Mouse (Mus musculus): ENCODE measurements around the gene Topbp1.

Gene Topbp1

DNA sequence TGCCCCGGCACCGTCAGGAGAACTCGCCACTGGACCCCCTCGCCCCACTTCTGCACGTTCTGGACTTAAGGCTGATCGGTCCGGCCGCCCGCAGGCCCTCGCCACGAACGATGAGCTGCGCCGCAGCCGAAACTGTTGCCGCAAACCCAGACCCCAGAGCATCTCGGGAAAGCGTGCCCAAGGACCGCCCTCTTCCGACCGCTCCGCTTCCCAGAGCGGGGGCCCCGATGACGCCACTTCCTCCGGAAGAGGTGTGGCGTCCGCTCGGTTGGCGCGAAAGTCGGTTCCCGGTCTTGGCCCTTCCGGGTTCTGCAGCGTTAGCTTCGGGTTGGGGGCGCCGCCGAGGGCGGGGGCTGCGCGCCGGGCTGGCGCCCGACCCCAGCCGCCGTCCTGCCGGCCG, at the start of gene Topbp1, which contains the start of gene 1300017J02Rik:
TSS of gene Topbp1 (plus strand) at position 289 of the 400 bp plus-strand sequence.
TSS of gene 1300017J02Rik (minus strand) at position 156 of the 400 bp plus-strand sequence.
- peak; percentile 92 for DNase-seq

DNA sequence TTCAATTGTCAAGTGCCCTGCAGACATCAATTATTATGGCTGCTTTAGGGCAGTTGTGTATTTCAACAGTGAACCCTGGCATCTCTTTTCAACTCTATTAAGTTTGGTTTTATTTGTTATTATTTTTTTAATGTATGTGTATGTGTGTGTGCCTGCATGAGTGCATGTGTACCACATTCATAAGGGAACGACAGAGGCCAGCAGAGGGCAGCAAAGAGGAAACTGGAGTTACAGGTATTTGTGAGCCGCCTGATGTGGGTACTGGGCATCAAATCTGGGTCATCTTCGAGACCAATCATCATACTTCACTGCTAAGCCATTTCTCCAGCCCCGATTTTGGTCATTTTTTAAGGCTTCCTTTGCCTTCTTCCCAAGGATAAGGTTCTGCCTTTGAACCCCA, 39.2 kb upstream of the Topbp1 start:
- DNase-seq = no peak

DNA sequence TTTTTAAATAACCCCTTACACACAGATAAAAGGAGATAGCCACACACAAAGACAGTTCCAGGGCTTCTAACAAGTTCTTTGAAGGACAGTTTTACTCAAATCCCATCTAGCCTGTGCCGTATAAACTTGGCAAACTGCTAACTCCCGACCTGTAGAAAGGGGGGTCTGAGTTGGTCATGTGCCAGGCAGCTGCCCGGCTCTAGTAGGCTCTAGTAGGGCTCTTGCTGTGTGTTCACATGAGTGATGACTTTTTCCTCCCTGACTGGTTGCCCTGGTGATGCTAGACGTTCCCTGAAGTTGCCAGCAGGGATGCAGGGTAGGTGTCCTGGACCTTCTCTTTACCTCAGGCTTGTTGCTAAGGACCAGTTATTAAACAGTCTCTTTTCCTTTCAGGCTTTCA, 33.9 kb upstream of the Topbp1 start:
- DNase-seq = no peak

DNA sequence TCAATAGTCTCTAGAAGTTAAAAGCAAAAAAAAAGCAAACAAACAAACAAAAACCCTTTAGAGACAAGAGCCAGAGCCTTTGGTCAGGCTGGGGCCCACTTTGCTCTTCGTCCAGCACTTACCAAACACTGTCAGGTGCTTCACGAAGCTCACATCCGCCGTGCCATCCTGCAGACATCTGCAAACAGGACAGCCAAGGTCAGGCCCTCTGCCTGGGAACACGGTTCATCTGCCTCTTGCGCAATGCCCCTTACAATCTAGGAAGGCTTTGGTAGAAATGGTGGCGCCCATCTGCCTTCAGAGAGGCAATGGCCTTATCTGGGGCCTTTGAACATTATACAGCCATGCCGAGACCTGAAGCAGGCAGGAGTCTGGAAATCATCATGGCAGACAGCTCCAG, 30.2 kb upstream of the Topbp1 start:
- DNase-seq = no peak

DNA sequence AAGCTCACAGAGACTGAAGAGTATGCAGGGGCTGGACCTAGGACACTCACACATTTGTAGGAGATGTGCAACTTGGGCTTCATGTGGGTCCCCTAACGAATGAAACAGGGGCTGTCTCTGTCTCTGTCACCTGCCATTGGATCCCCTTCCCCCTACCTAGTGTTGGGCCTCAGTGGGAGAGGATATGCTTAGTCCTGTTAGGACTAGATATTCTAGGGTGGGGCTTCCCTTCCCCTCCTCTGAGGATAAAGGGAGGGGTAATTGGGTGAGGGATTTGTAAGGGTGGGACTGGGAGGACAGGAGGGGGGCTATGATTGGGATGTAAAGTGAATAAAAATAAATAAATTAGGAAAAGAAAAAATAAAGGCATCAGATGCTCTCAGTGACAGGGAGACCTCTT, 29.3 kb upstream of the Topbp1 start:
- no peak for DNase-seq

DNA sequence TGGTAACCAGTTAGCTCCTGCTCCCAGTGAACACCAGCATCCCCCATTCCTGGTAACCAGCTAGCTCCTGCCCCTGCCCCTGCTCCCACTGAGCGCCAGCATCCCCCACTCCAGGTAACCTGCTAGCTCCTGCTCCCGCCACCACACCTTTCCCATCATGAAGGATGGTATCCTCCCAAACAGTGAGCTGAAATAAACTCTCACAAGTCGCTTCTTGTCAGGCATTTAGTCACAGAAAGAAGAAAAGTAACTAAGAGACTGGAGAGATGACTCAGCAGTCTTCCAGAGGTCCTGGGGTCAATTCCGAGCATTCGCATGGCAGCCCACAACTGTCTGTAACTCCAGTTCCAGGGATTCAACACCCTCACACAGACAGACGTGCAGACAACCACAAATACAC, 28.1 kb upstream of the Topbp1 start:
- no peak for DNase-seq

DNA sequence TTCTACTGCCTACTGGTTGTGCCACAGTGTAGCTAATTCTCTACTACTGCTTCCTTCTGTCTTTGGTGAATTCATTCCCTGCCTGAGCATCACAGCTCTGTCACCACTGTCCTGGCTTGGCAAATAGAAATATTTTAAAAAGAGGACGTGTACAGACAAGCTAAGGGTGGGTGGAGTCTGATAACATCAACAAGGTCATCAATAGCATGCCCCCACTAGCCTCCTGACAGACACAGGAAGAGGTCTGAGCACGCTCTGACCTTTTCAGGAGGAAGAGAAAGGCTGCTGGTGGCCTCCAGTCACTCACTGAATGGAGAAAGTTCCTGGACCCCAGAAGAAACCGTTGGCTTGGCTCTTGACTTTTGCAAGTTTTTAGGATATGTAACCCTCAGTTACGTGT, 18.6 kb upstream of the Topbp1 start:
- DNase-seq = no peak

DNA sequence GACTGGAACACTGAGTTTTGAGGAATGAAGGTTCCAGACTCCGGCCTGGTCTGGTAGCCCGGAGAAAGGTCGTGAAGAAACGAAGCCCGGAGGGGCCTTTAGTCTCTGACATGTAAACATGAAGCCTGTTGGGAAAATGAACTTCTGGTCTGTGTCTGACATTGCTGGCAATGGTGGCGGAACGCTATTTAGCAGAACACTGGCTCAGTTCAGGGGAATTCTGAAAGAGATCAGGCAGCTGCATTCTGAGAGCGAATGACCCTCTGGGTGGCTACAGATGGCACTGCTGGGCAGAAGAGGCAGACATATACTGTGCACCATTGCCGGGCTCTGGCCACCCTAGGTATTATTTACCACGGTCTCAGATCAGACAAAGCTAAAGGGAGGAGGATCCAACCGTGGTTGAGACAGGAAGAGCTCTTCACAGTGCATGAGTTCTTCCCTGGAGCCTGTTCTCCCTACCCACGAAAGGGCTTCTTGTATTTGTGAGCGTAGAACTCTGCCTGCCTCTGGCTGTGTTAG, 18.1 kb upstream of the Topbp1 start:
- no peak for DNase-seq

DNA sequence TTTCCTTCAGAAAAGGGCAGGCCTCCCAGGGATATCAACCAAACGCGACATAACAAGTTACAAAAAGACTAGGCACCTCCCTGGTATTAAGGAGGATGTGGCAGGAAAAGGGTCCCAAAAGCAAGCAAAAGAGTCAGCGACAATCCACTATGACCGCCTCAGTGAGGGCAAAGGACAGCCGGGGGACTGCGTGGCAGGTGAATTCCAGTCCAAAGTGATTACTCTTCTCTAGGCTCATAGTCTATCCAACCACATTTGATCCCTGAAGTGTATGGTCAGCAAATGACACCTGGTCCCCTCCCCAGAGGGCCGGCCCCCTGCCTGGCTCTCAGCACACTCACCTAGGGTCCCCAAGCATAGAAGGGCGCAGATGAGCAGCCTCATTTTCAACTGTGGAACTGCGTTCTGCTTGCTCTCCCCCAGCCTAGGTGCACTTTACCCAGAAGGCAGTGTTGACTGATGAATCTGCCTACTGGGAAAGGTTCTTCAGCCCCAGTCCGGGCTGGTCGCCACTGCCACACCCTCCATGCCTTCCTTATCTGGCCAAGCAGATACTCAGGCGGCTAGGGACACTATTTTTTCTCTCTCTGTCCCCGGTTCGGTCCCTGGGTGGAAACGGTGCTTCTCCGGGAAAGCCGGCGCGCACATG, 17.1 kb upstream of the Topbp1 start:
- no peak for DNase-seq

DNA sequence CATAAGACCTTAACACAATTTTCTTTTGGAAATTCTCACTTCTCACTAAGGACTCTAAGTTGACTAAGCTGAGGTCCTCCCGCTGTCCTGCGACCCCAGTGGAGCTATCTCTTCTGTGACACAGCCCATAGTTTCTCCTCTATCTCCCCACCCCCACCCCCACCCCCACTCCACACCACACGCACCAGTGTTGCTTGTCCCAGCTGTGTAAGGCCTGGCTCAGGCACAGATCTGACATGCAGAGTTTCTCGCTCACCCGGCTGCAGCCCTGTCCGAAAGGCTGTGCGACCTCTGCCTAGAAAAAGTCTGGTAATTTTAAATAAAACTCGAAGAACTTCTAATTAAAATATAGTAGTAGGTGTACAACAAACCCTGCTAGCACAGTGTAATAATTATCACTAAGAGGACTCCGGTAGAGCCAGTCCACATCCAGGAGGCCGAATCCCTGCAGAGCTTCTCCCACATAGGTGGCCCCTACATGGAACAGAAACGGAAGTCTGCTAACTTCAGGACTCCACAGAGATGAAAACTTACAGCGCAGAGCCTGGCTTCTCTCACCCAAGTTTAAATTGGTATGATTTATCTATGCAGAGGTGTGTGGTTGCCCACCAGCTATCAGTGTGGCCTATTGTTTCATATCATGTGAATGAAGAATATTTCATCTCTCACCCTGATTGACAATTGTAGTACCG, 16.4 kb upstream of the Topbp1 start:
- DNase-seq = no peak

DNA sequence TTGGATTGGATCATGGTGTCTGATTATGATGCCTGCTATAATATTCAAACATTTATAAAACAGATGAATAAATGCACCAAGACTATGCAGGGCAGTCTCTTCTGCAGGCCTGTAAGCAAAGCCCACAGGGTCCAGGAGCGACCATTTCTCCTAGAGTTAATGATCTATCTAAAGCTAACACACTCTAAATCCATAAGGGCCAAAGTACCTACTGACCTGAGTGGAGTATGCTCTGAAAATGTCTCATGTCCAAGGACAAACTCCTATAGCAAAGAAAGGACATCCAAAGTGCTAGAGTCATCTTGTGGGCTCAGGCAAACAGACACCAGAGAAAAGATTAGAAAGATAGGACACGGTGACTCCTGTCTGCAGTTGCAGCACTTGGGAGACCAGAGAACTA, 10.5 kb upstream of the Topbp1 start:
- DNase-seq = no peak

DNA sequence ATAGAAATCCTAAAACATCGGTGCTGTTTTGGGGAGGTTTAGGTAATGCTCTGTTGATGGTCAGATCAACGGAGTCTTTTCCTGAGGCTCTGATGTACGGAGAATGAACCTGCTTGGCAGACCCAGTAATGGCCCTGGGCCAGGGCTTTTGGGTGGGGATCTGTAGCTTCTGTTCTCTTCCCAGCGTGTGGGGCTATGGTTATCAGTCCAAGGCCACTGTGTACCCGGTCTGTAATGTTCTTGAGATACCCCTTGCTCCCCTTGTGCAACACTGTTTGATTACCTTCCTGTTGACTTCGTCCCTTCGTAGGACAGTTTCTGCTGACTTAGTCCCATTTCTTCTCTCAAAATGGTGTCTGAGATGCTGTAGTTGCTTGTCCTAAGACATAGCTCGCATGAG, 3.9 kb upstream of the Topbp1 start:
- DNase-seq = no peak

DNA sequence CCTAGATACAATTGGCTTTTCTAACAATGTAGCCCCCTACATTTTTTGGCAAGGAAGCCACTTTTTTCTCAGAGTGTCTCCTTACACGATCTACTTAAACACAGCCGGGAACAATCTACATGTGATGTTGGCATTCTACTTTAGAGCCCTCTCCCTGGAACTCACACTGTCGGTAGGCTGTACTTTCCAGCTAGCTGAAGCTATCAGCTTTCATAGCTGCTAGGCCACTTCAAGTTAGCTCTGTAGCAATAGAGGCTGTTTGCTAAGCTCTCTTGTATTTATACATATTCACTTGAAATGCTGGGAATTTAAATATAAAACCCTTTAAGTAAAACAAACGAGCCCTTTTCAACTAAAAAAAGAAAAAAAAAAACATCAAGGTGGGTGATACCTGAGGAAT, 2.8 kb upstream of the Topbp1 start:
- no peak for DNase-seq

DNA sequence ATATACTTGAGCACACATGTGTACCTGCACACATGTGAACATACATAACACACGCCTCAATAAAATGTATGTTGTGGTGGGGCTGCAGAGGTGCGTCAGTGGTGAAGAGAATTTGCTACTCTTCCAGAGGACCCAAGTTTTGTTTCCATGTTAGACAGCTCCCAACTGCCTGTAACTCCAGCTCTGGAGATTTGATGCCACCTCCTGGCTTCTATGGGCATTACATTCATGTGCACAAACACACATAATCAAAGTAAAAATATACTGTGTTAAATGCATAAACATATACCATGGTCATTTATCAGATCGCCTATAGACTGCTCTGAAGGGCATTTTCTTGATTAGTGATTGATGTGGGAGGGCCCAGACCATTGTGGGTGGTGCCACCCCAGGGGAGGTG, 2.3 kb upstream of the Topbp1 start:
- DNase-seq = peak; percentile 36

DNA sequence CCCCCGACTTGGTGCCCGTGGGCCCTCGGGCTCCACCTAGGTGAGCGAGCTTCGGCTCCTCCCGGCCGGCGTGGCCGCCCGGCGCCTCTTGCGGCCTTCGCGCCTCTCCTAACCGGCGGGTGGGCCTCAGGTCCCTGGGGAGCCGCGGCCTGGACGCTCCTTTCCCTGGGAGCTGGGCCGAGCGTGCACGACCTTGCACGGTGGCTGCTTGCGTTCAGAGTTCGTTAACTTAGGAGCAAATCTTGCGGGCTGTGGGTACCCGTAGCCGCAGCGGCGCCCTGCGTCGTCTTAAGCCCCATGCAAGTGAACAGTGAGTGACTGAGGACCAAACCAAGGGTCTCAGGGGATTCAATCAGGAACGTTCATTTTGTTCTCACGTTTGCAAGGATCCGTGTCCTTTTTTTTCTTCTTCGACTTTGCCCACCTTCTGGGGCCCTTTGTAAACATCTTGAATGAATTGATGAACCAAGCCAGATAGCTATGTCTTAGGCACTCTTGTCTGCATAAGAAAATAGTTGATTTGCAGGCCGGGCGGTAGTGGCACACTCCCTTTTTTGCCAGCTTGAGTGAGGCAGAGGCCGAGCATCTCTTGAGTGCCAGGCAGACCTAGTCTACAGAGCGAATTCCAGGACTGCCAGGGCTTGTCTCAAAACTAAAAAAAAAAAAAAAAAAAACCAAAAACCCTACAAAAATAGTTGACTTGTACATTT, 472 bp downstream of the Topbp1 start:
- DNase-seq = no peak

DNA sequence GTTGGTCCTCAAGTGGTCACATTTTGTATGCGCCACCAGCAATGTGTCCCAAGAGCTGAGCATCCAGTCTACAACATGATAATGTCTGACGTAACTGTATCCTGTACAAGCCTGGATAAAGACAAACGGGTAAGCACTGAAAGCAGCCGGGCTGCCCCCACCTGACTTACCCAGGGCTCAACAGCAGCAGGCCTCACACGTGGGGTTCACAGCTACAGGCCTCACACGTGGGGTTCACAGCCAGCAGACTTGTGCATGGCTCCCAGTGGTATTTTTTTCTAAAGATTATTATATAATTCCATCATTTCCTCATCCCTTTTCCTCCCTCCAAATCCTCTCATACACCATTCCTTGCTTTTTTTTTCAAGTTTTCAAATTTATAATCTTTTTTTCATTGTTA, 4.8 kb downstream of the Topbp1 start:
- DNase-seq = no peak

DNA sequence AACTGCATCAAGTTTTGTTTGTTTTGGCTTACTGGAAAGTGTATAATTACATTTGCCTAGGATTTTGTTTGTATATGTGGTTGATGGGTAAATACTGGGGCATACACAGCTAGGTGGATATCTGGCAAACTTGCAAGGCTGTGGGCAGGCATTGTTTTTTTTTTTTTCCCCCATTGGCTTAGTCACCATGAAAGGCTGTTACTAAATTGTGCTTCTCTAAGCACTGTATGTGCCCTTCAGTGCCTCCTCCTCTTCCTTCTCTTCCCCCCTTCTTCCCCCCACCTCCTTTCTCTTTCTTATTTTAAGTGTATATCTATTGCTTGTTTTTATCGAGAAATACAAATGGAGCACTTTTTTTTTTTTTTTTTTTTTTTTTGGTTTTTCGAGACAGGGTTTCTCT, 19.7 kb downstream of the Topbp1 start:
- no peak for DNase-seq

DNA sequence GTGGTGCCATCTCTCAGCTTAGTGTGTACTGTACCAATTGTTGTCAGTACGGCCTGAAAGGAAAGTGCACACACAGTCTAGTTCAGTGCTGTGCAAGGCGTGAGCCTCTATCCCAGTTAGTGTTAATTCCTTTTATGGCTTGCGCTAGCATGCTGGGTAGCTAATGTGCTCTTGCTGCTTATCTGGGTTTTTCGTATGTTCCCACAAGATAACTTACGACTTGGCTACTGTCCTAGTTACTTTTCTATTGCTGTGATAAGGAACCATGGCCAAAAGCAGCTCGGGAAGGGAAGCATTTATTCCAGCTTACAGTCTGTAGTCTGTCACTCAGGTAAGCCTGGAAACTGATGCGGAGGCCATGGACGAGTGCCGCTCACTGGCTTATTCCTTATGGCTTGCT, 21.4 kb downstream of the Topbp1 start:
- no peak for DNase-seq

DNA sequence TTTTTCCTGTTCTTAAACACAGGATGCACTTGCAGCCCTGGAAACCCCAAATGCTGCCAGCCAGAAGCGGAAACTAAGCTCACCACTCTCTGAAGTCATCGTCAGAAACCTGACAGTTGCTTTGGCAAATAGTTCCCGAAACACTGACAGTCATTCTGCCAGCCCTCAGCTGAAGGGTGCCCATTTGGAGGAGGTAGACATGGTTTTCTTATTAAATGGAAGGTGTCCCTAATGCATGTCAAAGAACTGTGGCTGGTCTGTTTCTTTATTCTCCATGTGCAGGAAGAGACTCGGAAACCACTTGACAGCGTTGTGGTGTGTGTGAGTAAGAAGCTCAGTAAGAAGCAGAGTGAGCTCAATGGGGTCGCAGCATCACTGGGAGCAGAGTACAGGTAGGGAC, 27.6 kb downstream of the Topbp1 start:
- no peak for DNase-seq

DNA sequence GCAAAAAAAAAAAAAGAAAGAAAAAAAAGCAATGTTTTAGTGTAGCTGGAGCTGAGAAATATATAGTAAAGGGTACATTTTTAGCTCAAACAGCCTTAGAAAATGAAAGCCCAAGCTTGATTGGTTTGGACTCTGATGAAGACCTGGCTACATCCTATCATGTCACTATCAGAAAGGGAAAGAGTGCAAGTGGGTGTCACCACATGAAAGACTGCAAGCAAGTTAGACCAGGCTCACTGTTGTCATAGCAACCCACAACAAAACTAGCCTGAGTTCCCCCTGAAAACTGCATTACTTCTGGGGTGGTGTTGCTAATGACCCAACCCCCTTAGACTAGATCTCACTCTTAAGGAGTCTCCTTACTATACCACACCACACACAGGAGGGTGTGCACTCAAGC, 31.9 kb downstream of the Topbp1 start:
- no peak for DNase-seq

DNA sequence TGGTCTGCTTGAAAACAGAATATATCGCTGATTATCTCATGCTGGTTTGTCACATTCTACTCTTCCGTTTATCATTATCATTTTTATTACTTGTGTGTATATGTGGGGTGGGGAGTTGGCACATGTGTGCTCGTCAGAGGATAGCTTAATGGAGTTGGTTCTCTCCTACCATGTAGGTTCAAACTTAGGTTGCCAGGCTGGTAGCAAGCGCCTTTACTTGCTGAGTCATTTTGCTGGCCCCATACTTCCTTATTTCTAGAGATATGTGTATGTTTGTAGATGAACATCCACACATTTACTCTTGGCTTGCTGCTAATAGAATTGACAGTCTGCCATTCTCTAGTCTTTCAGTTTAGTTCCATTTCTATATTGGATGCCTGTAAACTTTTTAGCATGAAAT, 42.0 kb downstream of the Topbp1 start:
- DNase-seq = no peak

DNA sequence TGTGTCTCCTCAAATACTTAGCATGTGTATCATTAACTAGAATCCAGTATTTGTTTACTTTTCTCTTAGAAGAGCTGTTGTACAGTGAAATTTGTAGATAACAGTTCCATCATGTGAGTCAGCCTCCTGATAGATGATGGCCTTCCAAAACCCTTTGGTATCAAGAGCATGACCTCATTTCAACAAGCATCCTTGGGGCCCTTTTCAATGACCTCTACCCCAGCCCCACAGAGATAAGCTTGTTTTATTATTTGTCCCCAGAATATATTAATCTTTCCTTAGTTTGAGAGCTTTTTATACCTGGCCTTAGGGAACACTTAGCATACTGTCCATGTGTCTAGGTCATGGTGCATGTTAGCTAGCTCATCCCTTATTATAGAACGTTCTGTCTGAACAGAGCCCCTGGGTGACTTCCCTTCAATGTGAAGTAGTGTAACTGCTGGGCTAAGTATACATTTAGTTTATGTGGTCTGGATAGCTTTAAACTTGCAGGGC, 43.0 kb downstream of the Topbp1 start:
- DNase-seq = no peak

DNA sequence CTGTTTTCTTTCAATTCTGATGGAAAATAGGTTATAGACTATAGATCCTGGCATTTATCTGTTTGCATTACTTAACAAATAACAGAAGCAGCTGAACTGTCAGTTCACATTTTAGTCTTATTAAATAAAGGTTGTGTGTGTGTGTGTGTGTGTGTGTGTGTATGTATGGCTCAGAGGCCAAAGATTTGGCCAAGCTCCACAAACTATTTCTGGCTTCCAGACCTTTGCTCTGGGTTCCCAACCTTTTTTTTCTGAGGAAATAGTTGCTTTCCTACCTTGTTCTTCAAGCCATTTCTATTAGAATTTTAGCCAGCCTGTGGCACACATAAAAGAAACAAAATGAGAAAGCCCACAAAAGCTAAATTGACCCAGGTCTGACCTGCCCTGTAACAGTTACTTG, 43.8 kb downstream of the Topbp1 start:
- DNase-seq = no peak
